Mouse (Mus musculus) small intestine, adult 2 months (tissue): ENCODE results near the gene Orai2.

Experiments
- CTCF ChIP-seq: fragments of 200-500 bp; IDR thresholded peaks from 2 replicates; pipeline ENCODE4 v1.5.1; 2012; ENCODE audit warnings: low read depth, mild to moderate bottlenecking, control low read depth, inconsistent platforms, low read length, moderate library complexity, mixed read lengths; ENCODE audit not compliant: insufficient replicate concordance, insufficient read length; ENCODE audit errors: extremely low read depth
- POLR2A ChIP-seq: fragments of 200-500 bp; IDR thresholded peaks from 2 replicates; pipeline ENCODE4 v1.6.1; 2012; ENCODE audit warnings: low read depth, mild to moderate bottlenecking, control low read depth, inconsistent platforms, low read length, moderate library complexity

- no peak for TF ChIP-seq CTCF
- no peak for TF ChIP-seq POLR2A
Observed at GRCm38 (mm10) chr5:136140057-136140482, 30.4 kb downstream of the Orai2 start.
